Mouse (Mus musculus) small intestine, adult 2 months (tissue): ENCODE results near the gene Agbl5. TPM values are rescaled to one million over a fixed set of nuclear protein-coding genes. Genes with fewer than 3 reads are reported as not detected.

Experiments
- H3K27ac ChIP-seq: fragments of 200-500 bp; 2 replicates; pipeline ENCODE4 v1.5.1; 2012; ENCODE audit warnings: low read depth, low read length, control low read depth, inconsistent platforms; ENCODE audit not compliant: insufficient read depth
- H3K27me3 ChIP-seq: fragments of 200-500 bp; 2 replicates; pipeline ENCODE4 v1.6.1; 2012; ENCODE audit warnings: mild to moderate bottlenecking, moderate library complexity, low read length, inconsistent platforms; ENCODE audit not compliant: control insufficient read depth, insufficient read depth
- H3K36me3 ChIP-seq: fragments of 200-500 bp; 2 replicates; pipeline ENCODE4 v1.6.1; 2012; ENCODE audit warnings: mild to moderate bottlenecking, low read length, control low read depth, inconsistent platforms; ENCODE audit not compliant: control insufficient read depth, insufficient read depth
- H3K4me1 ChIP-seq: fragments of 200-500 bp; 2 replicates; pipeline ENCODE4 v1.6.1; 2012; ENCODE audit warnings: low read length, inconsistent platforms, mixed read lengths; ENCODE audit not compliant: control insufficient read depth, insufficient read depth, insufficient read length
- H3K4me3 ChIP-seq: fragments of 200-500 bp; 2 replicates; pipeline ENCODE4 v1.5.1; 2012; ENCODE audit warnings: low read depth, mild to moderate bottlenecking, control low read depth, inconsistent platforms, low read length, moderate library complexity
- CTCF ChIP-seq: fragments of 200-500 bp; IDR thresholded peaks from 2 replicates; pipeline ENCODE4 v1.5.1; 2012; ENCODE audit warnings: low read depth, mild to moderate bottlenecking, control low read depth, inconsistent platforms, low read length, moderate library complexity, mixed read lengths; ENCODE audit not compliant: insufficient replicate concordance, insufficient read length; ENCODE audit errors: extremely low read depth
- POLR2A ChIP-seq: fragments of 200-500 bp; IDR thresholded peaks from 2 replicates; pipeline ENCODE4 v1.6.1; 2012; ENCODE audit warnings: low read depth, mild to moderate bottlenecking, control low read depth, inconsistent platforms, low read length, moderate library complexity
- WGBS: fragments of 180-500 bp; shearing (Covaris S2); methylation state at CpG from one replicate; pipeline ENCODE4 v1.1.7; 2018; 5-methylcytosine and 5-hydroxymethylcytosine counted together
- polyA plus RNA-seq: library from polyadenylated mRNA; depleted of rRNA; stranded (reverse); fragments of >200 nt; gene quantifications from 2 replicates; pipeline ENCODE4 v1.2.3, GENCODE M21; 2012; rRNA removed

Gene Agbl5
- polyA plus RNA-seq, 1 experiment: 10.2 TPM

- peaks cover 19% of the 10 kb centered on the region; the same call in 1 of the 2 replicates for H3K4me1 ChIP-seq
- no peaks in the 10 kb centered on the region for H3K27me3 ChIP-seq
- WGBS: 28% methylated on average over 4 of the region's 4 CpGs
- H3K36me3 ChIP-seq: peaks cover 34% of the 10 kb centered on the region
- H3K27ac ChIP-seq: peak overlapping the region; percentile 76
- H3K4me3 ChIP-seq: peak overlapping the region; percentile 70
- no peak for TF ChIP-seq CTCF
- no peak for TF ChIP-seq POLR2A
These were observed 62.0 kb downstream of the Agbl5 start for GRCm38 (mm10) chr5:30950451-30950850.

GRCm38 (mm10) chr5:30950922-30951321 lies 62.4 kb downstream of the Agbl5 start:
- H3K4me3 ChIP-seq: peak overlapping the region; percentile 46
- 71% methylated on average over 2 of the region's 2 CpGs for WGBS
- no peaks in the 10 kb centered on the region for H3K27me3 ChIP-seq
- H3K36me3 ChIP-seq: peaks cover 38% of the 10 kb centered on the region
- H3K4me1 ChIP-seq: peaks cover 17% of the 10 kb centered on the region; the same call in 1 of the 2 replicates
- TF ChIP-seq CTCF (no peak), POLR2A (no peak)
- peak overlapping the region; percentile 44; the same call in 1 of the 2 replicates for H3K27ac ChIP-seq

- H3K4me3 ChIP-seq: no peak overlapping the region
- no peaks in the 10 kb centered on the region for H3K27me3 ChIP-seq
- 42% methylated on average over 6 of the region's 6 CpGs for whole genome bisulfite sequencing
- H3K36me3 ChIP-seq: peaks cover 41% of the 10 kb centered on the region
- H3K27ac ChIP-seq: no peak overlapping the region
- TF ChIP-seq POLR2A (no peak), CTCF (no peak)
- H3K4me1 ChIP-seq: peaks cover 14% of the 10 kb centered on the region; the same call in 1 of the 2 replicates
These were observed 63.2 kb downstream of the Agbl5 start for GRCm38 (mm10) chr5:30951706-30952105.

- Histone ChIP-seq H3K27ac (no peak overlapping the region), H3K36me3 (peaks cover 41% of the 10 kb centered on the region), H3K4me3 (no peak overlapping the region), H3K4me1 (peaks cover 10% of the 10 kb centered on the region; the same call in 1 of the 2 replicates), H3K27me3 (no peaks in the 10 kb centered on the region)
- WGBS: 85% methylated on average over 5 of the region's 5 CpGs
- TF ChIP-seq POLR2A (no peak), CTCF (no peak)
These were observed 64.1 kb downstream of the Agbl5 start for GRCm38 (mm10) chr5:30952551-30952950.

- no peak for TF ChIP-seq POLR2A
- TF ChIP-seq CTCF: no peak
- H3K4me1 ChIP-seq: peaks cover 16% of the 10 kb centered on the region
- H3K27ac ChIP-seq: no peak overlapping the region
- H3K27me3 ChIP-seq: no peaks in the 10 kb centered on the region
- peaks cover 54% of the 10 kb centered on the region for H3K36me3 ChIP-seq
- H3K4me3 ChIP-seq: no peak overlapping the region
- 96% methylated on average over 6 of the region's 6 CpGs for WGBS
These were observed 65.6 kb downstream of the Agbl5 start for GRCm38 (mm10) chr5:30954065-30954464.

- WGBS: 94% methylated on average over 9 of the region's 9 CpGs
- H3K4me3 ChIP-seq: no peak overlapping the region
- TF ChIP-seq CTCF (no peak), POLR2A (no peak)
- H3K27ac ChIP-seq: no peak overlapping the region
- no peaks in the 10 kb centered on the region for H3K27me3 ChIP-seq
- peaks cover 54% of the 10 kb centered on the region for H3K36me3 ChIP-seq
- peaks cover 16% of the 10 kb centered on the region for H3K4me1 ChIP-seq
These were observed 66.1 kb downstream of the Agbl5 start for GRCm38 (mm10) chr5:30954556-30954955.

- H3K36me3 ChIP-seq: peaks cover 54% of the 10 kb centered on the region
- H3K27me3 ChIP-seq: no peaks in the 10 kb centered on the region
- H3K4me1 ChIP-seq: peaks cover 18% of the 10 kb centered on the region
- no peak overlapping the region for H3K4me3 ChIP-seq
- H3K27ac ChIP-seq: no peak overlapping the region
- TF ChIP-seq POLR2A: no peak
- WGBS: 67% methylated on average over 6 of the region's 6 CpGs
These were observed 67.3 kb downstream of the Agbl5 start for GRCm38 (mm10) chr5:30955751-30956150.

Other genes starting within 250 kb of the Agbl5 start
- gene Slc35f6, start 240.8 kb upstream of the Agbl5 start, polyA plus RNA-seq: 48.2 and 80.2 TPM in 2 replicates
- 17.8 and 33.0 TPM in 2 replicates for gene Cenpa, start 221.9 kb upstream of the Agbl5 start, polyA plus RNA-seq
- gene Dpysl5, start 177.1 kb upstream of the Agbl5 start, polyA plus RNA-seq: 0.66 and 1.6 TPM in 2 replicates
- 26.2 and 28.7 TPM in 2 replicates for gene Mapre3, start 74.1 kb upstream of the Agbl5 start, polyA plus RNA-seq
- gene Tmem214, start 20.7 kb upstream of the Agbl5 start, polyA plus RNA-seq: 77.1 and 115 TPM in 2 replicates
- gene Ost4, start 19.1 kb downstream of the Agbl5 start, polyA plus RNA-seq: 161 and 211 TPM in 2 replicates
- 51.8 and 81.9 TPM in 2 replicates for gene Emilin1, start 24.7 kb downstream of the Agbl5 start, polyA plus RNA-seq
- gene Khk, start 32.7 kb downstream of the Agbl5 start, polyA plus RNA-seq: 285 and 579 TPM in 2 replicates
- gene Cgref1, start 56.9 kb downstream of the Agbl5 start, polyA plus RNA-seq: 219 and 481 TPM in 2 replicates
- 249 and 335 TPM in 2 replicates for gene Preb, start 71.7 kb downstream of the Agbl5 start, polyA plus RNA-seq
- 0.44 and 2.0 TPM in 2 replicates for gene Tcf23, start 80.0 kb downstream of the Agbl5 start, polyA plus RNA-seq
- gene Atraid, start 159.6 kb downstream of the Agbl5 start, polyA plus RNA-seq: 29.3 and 51.4 TPM in 2 replicates
- 14.5 and 75.0 TPM in 2 replicates for gene Slc5a6, start 160.2 kb downstream of the Agbl5 start, polyA plus RNA-seq
- gene Cad, start 166.1 kb downstream of the Agbl5 start, polyA plus RNA-seq: 15.4 and 17.5 TPM in 2 replicates
- not detected in 2 replicates for gene Dnajc5g, start 217.6 kb downstream of the Agbl5 start, polyA plus RNA-seq
- gene Slc30a3, start 219.5 kb downstream of the Agbl5 start, polyA plus RNA-seq: 0.15 and 0.17 TPM in 2 replicates
- not detected in 2 replicates for gene Trim54, start 228.0 kb downstream of the Agbl5 start, polyA plus RNA-seq